Mouse (Mus musculus): ENCODE results near the gene S100pbp. TPM values are rescaled to one million over a fixed set of nuclear protein-coding genes. Genes with fewer than 3 reads are reported as not detected.

S100pbp gene
- polyA plus RNA-seq, 1 experiment from 2014 or later, result 11.8 TPM

DNA sequence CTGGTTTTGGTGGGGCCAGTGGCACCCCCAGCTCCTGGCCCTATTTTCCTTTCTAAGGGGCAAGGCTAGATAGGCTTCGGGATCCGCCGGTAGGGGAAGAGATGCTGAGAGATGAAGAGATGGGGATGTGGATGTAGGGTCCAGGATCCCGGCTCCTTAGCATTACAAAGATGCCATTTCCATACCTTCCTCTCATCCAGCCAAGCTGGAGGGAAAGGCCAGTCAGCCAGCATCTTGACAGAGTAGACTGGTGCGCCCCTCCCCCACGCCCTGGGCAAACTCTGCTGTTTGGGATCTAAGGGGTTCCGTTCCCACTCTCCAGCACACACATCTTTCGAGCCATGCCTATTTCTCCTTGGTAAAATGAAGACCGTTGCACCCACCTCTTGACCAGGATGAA lies 83.5 kb downstream of the S100pbp start:
- 26% methylated on average over 9 of the region's 9 CpGs for WGBS
- Histone ChIP-seq H3K36me3 (ENCODE audit: control insufficient read depth, insufficient read depth) (no peaks in the 10 kb centered on the region), H3K4me2 (ENCODE audit: low read depth, low read length) (no peak overlapping the region; the same call in 1 of the 2 replicates), H3K27ac (ENCODE audit: low read length) (no peak overlapping the region), H3K4me3 (ENCODE audit: low read length) (no peak overlapping the region), H3K9ac (ENCODE audit: low read length) (no peak overlapping the region), H3K4me1 (ENCODE audit: control insufficient read depth, insufficient read depth, low read length) (0 out of 2 replicates have a peak, but pooled peaks cover 3% of the 10 kb centered on the region), H3K27me3 (ENCODE audit: control insufficient read depth, insufficient read depth, low read length) (peaks cover 47% of the 10 kb centered on the region), H3K9me3 (replicated peaks; ENCODE audit: control insufficient read depth, low read length) (no peaks in the 10 kb centered on the region)
- ATAC-seq (replicated peaks; ENCODE audit: extremely low read depth, insufficient read depth, low FRiP score), result no peak

DNA sequence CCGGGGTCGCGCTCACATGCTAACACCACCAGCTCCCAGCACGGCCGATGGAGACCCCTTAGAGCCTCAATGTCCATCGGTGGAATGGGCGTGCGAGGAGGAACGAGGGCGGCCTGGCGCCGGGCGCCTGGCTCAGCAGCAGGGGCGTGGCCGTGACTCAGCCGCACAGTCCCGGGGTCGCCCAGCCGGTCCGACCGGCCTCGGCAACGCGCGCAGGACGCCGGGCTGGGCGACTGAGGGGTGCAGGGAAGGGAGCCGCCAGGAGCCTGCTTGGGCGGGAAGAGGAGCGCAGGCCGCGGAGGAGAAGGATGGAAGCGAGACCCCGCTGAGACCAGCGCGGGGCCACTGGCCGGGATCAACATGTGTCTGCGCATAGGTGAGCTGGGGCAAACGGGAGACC lies 84.2 kb downstream of the S100pbp start, which contains the start of gene Tmem54:
Gene Tmem54 (plus strand): TSS at position 193 of the 400 bp plus-strand sequence.
- Histone ChIP-seq H3K27ac (ENCODE audit: low read length) (no peak within 1 kb of the TSS), H3K27me3 (ENCODE audit: control insufficient read depth, insufficient read depth, low read length) (peaks cover 47% of the 10 kb centered on the region), H3K36me3 (ENCODE audit: control insufficient read depth, insufficient read depth) (no peaks in the 10 kb centered on the region), H3K9ac (ENCODE audit: low read length) (no peak within 1 kb of the TSS), H3K4me2 (ENCODE audit: low read depth, low read length) (peak within 1 kb of the TSS; percentile 32; the same call in 1 of the 2 replicates), H3K4me1 (ENCODE audit: control insufficient read depth, insufficient read depth, low read length) (0 out of 2 replicates have a peak, but pooled peaks cover 3% of the 10 kb centered on the region), H3K4me3 (ENCODE audit: low read length) (peak within 1 kb of the TSS; percentile 16; the same call in 1 of the 2 replicates), H3K9me3 (replicated peaks; ENCODE audit: control insufficient read depth, low read length) (no peaks in the 10 kb centered on the region)
- no peak for ATAC-seq (replicated peaks; ENCODE audit: extremely low read depth, insufficient read depth, low FRiP score)
- 2% methylated on average over 40 of the region's 40 CpGs for WGBS

DNA sequence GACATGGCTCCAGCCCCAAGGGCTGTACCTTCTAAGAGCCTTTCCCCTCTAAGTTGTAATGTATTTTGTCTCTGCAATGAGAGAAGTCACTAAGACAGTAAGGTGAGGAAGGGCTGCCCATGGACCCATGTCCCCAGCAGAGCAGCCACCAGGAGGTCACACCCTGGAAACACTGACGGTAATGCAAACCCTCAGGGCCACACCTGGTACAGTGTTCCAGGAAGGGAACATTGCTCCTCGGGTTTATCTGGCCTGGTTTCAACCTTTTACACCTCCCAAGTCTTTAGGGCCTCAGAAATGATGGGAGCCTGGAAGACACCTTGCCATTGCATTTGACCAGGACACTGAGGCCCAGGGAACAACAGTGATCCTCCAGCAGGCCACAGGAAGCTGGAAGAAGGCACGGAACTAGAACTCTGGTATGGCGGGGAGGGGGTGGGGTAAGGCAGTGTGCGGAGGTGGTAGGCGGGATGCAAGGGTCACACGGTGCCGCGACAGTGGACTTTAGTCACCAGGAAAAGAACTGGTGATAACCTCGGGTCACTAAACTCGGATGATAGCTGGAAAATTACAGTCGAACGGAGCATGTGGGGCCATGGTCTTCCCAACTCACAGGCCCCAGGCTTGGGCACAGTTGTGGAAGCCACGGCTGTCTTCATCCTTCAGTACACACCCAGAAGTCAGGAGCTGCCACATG lies 87.2 kb downstream of the S100pbp start:
- H3K9ac ChIP-seq (ENCODE audit: low read length), result no peak overlapping the region
- ATAC-seq (replicated peaks; ENCODE audit: extremely low read depth, insufficient read depth, low FRiP score), result no peak
- WGBS, result 59% methylated on average over 14 of the region's 14 CpGs
- H3K36me3 ChIP-seq (ENCODE audit: control insufficient read depth, insufficient read depth), result no peaks in the 10 kb centered on the region
- H3K4me3 ChIP-seq (ENCODE audit: low read length), result no peak overlapping the region
- H3K27ac ChIP-seq (ENCODE audit: low read length), result no peak overlapping the region
- no peak overlapping the region for H3K4me2 ChIP-seq (ENCODE audit: low read depth, low read length)
- 0 out of 2 replicates have a peak, but pooled peaks cover 2% of the 10 kb centered on the region for H3K9me3 ChIP-seq (replicated peaks; ENCODE audit: control insufficient read depth, low read length)
- H3K4me1 ChIP-seq (ENCODE audit: control insufficient read depth, insufficient read depth, low read length), result 0 out of 2 replicates have a peak, but pooled peaks cover 3% of the 10 kb centered on the region
- peaks cover 44% of the 10 kb centered on the region for H3K27me3 ChIP-seq (ENCODE audit: control insufficient read depth, insufficient read depth, low read length)

Other genes starting within 250 kb of the S100pbp start
- gene Azin2, start 227.3 kb downstream of the S100pbp start, polyA plus RNA-seq (2015; fragmentation: Nextera tagmentation; extraction: Ambion mirVana), result 7.6 and 8.9 TPM in 2 replicates
- gene Ak2, start 197.8 kb downstream of the S100pbp start, polyA plus RNA-seq (2015; fragmentation: Nextera tagmentation; extraction: Ambion mirVana), result 166 and 168 TPM in 2 replicates
- gene Rnf19b, start 131.5 kb downstream of the S100pbp start, polyA plus RNA-seq (2015; fragmentation: Nextera tagmentation; extraction: Ambion mirVana), result 4.9 and 6.4 TPM in 2 replicates
- gene Tmem54, start 84.2 kb downstream of the S100pbp start, polyA plus RNA-seq (2015; fragmentation: Nextera tagmentation; extraction: Ambion mirVana), result 0.96 and 1.7 TPM in 2 replicates
- gene Hpca, start 67.7 kb downstream of the S100pbp start, polyA plus RNA-seq (2015; fragmentation: Nextera tagmentation; extraction: Ambion mirVana), result 0.60 and 0.88 TPM in 2 replicates
- gene Fndc5, start 52.7 kb downstream of the S100pbp start, polyA plus RNA-seq (2015; fragmentation: Nextera tagmentation; extraction: Ambion mirVana), result 9.2 and 10.9 TPM in 2 replicates
- 45.9 and 53.3 TPM in 2 replicates for gene Yars, start within 50 bp of the S100pbp start, polyA plus RNA-seq (2015; fragmentation: Nextera tagmentation; extraction: Ambion mirVana)
- 2.2 and 2.3 TPM in 2 replicates for gene C77080, start 71.7 kb upstream of the S100pbp start, polyA plus RNA-seq (2015; fragmentation: Nextera tagmentation; extraction: Ambion mirVana)
- gene Sync, start 97.9 kb upstream of the S100pbp start, polyA plus RNA-seq (2015; fragmentation: Nextera tagmentation; extraction: Ambion mirVana), result 1.8 and 1.9 TPM in 2 replicates
- 259 and 291 TPM in 2 replicates for gene Rbbp4, start 145.6 kb upstream of the S100pbp start, polyA plus RNA-seq (2015; fragmentation: Nextera tagmentation; extraction: Ambion mirVana)
- 36.9 and 41.7 TPM in 2 replicates for gene Zbtb8os, start 146.0 kb upstream of the S100pbp start, polyA plus RNA-seq (2015; fragmentation: Nextera tagmentation; extraction: Ambion mirVana)
- 10.1 and 11.3 TPM in 2 replicates for gene Zbtb8a, start 188.4 kb upstream of the S100pbp start, polyA plus RNA-seq (2015; fragmentation: Nextera tagmentation; extraction: Ambion mirVana)